Mouse (Mus musculus) G1E (cell line): ENCODE data around the gene Stxbp6. TPM values are rescaled to one million over a fixed set of nuclear protein-coding genes. Genes with fewer than 3 reads are reported as not detected.

Experiments used
- ATAC-seq: 2 replicates; pipeline ENCODE4 v1.8.0; 2016; ENCODE audit warnings: mild to moderate bottlenecking; ENCODE audit not compliant: insufficient number of reproducible peaks, poor library complexity, low FRiP score, severe bottlenecking; ENCODE audit errors: extremely low read depth
- DNase-seq: peaks from one replicate; pipeline ENCODE4 v3.0.0; 2012; ENCODE audit warnings: low spot score
- H3K27me3 ChIP-seq: 2 replicates; pipeline ENCODE4 v1.6.1; 2012; ENCODE audit warnings: mild to moderate bottlenecking, low read length, inconsistent platforms; ENCODE audit not compliant: insufficient read depth
- H3K36me3 ChIP-seq: replicated peaks from 2 replicates; pipeline ENCODE3; 2012; ENCODE audit warnings: mild to moderate bottlenecking, inconsistent platforms
- H3K4me1 ChIP-seq: 2 replicates; pipeline ENCODE4 v1.6.1; 2012; ENCODE audit warnings: low read depth, low read length, inconsistent platforms, mixed read lengths; ENCODE audit not compliant: insufficient read depth
- H3K4me3 ChIP-seq: 2 replicates; pipeline ENCODE4 v1.5.1; 2012; ENCODE audit warnings: low read depth, mild to moderate bottlenecking, inconsistent platforms, low read length, moderate library complexity, mixed read lengths
- H3K9me3 ChIP-seq: replicated peaks from 2 replicates; pipeline ENCODE4 v1.6.1; 2012; ENCODE audit warnings: inconsistent platforms
- CTCF ChIP-seq: IDR thresholded peaks from 2 replicates; pipeline ENCODE4 v1.5.1; 2012; ENCODE audit warnings: low read depth, low read length, inconsistent platforms, mixed read lengths
- GATA1 ChIP-seq: IDR thresholded peaks from 2 replicates; pipeline ENCODE4 v1.6.1; 2012; ENCODE audit warnings: borderline replicate concordance, low read length, inconsistent platforms, mixed read lengths
- GATA2 ChIP-seq: IDR thresholded peaks from 2 replicates; pipeline ENCODE4 v1.6.1; 2012; ENCODE audit warnings: low read depth, low read length, inconsistent platforms, borderline replicate concordance
- POLR2AphosphoS5 ChIP-seq: IDR thresholded peaks from 2 replicates; pipeline ENCODE4 v1.6.1; 2012; ENCODE audit warnings: low read depth, low read length, inconsistent platforms; ENCODE audit not compliant: insufficient replicate concordance
- TAL1 ChIP-seq: conservative IDR thresholded peaks from 2 replicates; pipeline ENCODE4 v1.6.1; 2012; ENCODE audit warnings: low read depth, low read length, inconsistent platforms, mixed read lengths
- polyA plus RNA-seq: library from polyadenylated mRNA; stranded (reverse); fragments of >175 nt; gene quantifications from 2 replicates; pipeline ENCODE4 v1.2.3, GENCODE M21; 2012
- total RNA-seq, 2 experiments: library from RNA; stranded (forward) in 1 of 2; stranded (reverse) in 1 of 2; fragments of 200-1000 nt in 1 of 2; fragments of >200 nt in 1 of 2; fragmentation: Nextera tagmentation in 1 of 2; gene quantifications; 2 replicates each; pipeline ENCODE4 v1.2.3; 2014 to 2017

The Stxbp6 gene
- total and polyA plus RNA-seq, 3 experiments, result 0.11 TPM; not detected in 2

GRCm38 (mm10) chr12:45070186-45070585 lies 4.3 kb downstream of the Stxbp6 start:
- Histone ChIP-seq H3K4me1 (no peaks in the 10 kb centered on the region), H3K27me3 (no peaks in the 10 kb centered on the region), H3K4me3 (no peak overlapping the region), H3K9me3 (peaks cover 58% of the 10 kb centered on the region), H3K36me3 (no peaks in the 10 kb centered on the region)
- TF ChIP-seq POLR2AphosphoS5 (no peak), CTCF (no peak), GATA2 (no peak), GATA1 (no peak), TAL1 (no peak)
- DNase-seq (no peak), ATAC-seq (no peak)

DNA sequence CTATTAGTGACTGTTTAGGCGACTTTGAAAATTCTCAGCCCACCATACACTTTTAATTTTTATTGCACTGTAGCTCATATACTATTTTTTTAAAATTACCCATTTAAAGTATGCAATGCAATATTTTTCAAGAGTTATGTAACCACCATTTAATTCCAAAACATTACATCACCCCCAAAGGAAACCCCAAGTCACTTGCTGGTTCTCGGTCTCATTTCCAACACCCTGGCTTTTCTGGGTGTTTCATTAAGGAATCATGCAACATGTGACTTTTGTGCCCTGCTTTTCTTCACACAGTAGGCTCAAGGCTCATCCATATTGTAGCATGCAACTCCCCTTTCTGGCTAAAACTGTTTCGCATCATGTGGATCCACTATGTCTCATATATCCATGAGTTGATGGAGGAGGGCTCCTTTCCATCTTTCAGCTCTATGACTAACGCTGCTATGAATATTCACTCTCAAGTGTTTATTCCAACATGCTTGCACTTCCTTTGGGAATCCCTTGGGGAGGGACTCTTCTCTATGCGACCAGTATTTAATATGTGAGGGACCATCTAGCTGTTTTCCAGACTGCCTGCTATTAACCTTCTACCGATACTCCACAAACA lies 6.3 kb downstream of the Stxbp6 start:
- H3K9me3 ChIP-seq, result peaks cover 49% of the 10 kb centered on the region
- no peak for ATAC-seq

DNA sequence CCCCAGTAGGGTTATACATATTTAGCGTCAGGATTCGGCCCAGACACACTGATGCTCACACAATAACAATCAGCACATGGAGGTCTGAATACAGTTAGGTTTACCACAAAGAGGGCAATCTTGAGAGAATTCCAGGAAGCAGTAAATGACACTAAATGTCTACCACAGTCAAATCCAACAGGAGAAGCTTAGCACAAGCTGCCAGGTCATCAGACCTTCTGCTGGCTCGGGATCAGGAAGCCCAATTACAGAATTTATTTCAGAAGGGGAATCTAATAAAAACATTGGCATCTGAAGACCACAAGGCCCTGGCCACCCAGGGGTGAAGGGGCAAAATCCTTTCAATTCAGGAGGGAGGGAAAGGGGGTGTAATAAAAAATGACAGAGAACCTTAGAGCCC lies 6.8 kb downstream of the Stxbp6 start:
- no peak for ATAC-seq
- Histone ChIP-seq H3K9me3 (peaks cover 45% of the 10 kb centered on the region), H3K4me1 (no peaks in the 10 kb centered on the region), H3K4me3 (no peak overlapping the region), H3K27me3 (no peaks in the 10 kb centered on the region), H3K36me3 (no peaks in the 10 kb centered on the region)
- DNase-seq, result no peak
- TF ChIP-seq POLR2AphosphoS5 (no peak), TAL1 (no peak), GATA1 (no peak), GATA2 (no peak), CTCF (no peak)

More for the DNA sequence above, 6.3 kb downstream of the Stxbp6 start:
- Histone ChIP-seq H3K4me3 (no peak overlapping the region), H3K27me3 (no peaks in the 10 kb centered on the region), H3K36me3 (no peaks in the 10 kb centered on the region), H3K4me1 (no peaks in the 10 kb centered on the region)
- DNase-seq, result no peak
- TF ChIP-seq GATA2, result no peak
- TF ChIP-seq POLR2AphosphoS5, result no peak
- TF ChIP-seq GATA1, result no peak
- TF ChIP-seq TAL1, result no peak
- TF ChIP-seq CTCF, result no peak

GRCm38 (mm10) chr12:45067047-45067685 lies 7.3 kb downstream of the Stxbp6 start:
- H3K9me3 ChIP-seq, result peaks cover 43% of the 10 kb centered on the region
- no peaks in the 10 kb centered on the region for H3K36me3 ChIP-seq
- DNase-seq (no peak), ATAC-seq (no peak)
- TF ChIP-seq CTCF (no peak), POLR2AphosphoS5 (no peak), TAL1 (no peak)
- H3K4me1 ChIP-seq, result no peaks in the 10 kb centered on the region
- H3K27me3 ChIP-seq, result no peaks in the 10 kb centered on the region
- H3K4me3 ChIP-seq, result no peak overlapping the region

DNA sequence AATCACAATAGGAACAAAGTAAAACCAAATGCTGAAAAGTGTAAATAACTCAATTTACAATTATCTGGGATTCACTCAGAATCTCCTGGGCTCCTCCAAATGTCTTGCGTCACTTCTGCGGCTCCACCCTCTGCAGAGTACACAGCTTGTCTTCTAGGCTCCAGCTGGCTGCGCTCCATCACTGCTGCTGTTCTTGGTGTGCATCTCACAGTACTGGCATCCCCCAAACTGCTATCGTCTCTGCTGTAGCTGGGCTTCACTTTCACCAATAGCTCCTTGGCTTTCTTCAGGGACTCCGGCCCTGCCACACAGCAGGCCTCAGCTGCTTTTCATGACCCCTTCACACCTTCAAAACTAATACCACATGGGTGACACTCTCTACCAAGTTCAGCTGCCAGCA lies 10.9 kb downstream of the Stxbp6 start:
- ATAC-seq (no peak), DNase-seq (no peak)
- no peaks in the 10 kb centered on the region for H3K36me3 ChIP-seq
- no peaks in the 10 kb centered on the region for H3K27me3 ChIP-seq
- H3K9me3 ChIP-seq, result peaks cover 38% of the 10 kb centered on the region
- TF ChIP-seq TAL1 (no peak), CTCF (no peak), POLR2AphosphoS5 (no peak), GATA2 (no peak), GATA1 (no peak)
- no peak overlapping the region for H3K4me3 ChIP-seq
- H3K4me1 ChIP-seq, result no peaks in the 10 kb centered on the region

DNA sequence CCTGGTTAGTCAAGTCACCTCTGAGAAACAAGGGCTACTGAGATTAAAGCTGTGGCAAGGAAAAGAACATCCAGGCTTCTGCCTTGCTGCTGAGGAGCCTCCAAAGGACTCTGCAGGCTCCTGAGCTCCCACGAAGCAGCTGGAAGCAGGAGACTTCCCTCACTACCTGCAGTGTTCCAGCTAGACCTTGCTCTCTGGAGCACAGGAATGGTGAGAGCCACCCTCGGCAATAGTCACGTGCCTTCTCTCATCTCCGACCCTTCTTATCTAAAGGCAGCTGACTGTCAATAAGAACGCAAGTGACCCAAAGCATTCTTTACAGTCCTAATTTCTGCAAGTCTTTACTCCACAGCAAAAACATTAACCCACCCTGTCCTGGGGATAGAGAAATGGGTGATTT lies 13.2 kb downstream of the Stxbp6 start:
- ATAC-seq (no peak), DNase-seq (no peak)
- no peaks in the 10 kb centered on the region for H3K36me3 ChIP-seq
- TF ChIP-seq CTCF (no peak), GATA1 (no peak)
- no peaks in the 10 kb centered on the region for H3K4me1 ChIP-seq
- H3K9me3 ChIP-seq, result peaks cover 24% of the 10 kb centered on the region
- no peak overlapping the region for H3K4me3 ChIP-seq
- H3K27me3 ChIP-seq, result no peaks in the 10 kb centered on the region

- DNase-seq (no peak), ATAC-seq (no peak)
- no peaks in the 10 kb centered on the region for H3K36me3 ChIP-seq
- H3K27me3 ChIP-seq, result no peaks in the 10 kb centered on the region
- TF ChIP-seq TAL1 (no peak), POLR2AphosphoS5 (no peak), CTCF (no peak), GATA2 (no peak), GATA1 (no peak)
- peaks cover 24% of the 10 kb centered on the region for H3K9me3 ChIP-seq
- no peak overlapping the region for H3K4me3 ChIP-seq
- no peaks in the 10 kb centered on the region for H3K4me1 ChIP-seq
Observed at GRCm38 (mm10) chr12:45060804-45061203, 13.7 kb downstream of the Stxbp6 start.
